Mouse (Mus musculus): ENCODE results near the gene Lrmda.

DNA sequence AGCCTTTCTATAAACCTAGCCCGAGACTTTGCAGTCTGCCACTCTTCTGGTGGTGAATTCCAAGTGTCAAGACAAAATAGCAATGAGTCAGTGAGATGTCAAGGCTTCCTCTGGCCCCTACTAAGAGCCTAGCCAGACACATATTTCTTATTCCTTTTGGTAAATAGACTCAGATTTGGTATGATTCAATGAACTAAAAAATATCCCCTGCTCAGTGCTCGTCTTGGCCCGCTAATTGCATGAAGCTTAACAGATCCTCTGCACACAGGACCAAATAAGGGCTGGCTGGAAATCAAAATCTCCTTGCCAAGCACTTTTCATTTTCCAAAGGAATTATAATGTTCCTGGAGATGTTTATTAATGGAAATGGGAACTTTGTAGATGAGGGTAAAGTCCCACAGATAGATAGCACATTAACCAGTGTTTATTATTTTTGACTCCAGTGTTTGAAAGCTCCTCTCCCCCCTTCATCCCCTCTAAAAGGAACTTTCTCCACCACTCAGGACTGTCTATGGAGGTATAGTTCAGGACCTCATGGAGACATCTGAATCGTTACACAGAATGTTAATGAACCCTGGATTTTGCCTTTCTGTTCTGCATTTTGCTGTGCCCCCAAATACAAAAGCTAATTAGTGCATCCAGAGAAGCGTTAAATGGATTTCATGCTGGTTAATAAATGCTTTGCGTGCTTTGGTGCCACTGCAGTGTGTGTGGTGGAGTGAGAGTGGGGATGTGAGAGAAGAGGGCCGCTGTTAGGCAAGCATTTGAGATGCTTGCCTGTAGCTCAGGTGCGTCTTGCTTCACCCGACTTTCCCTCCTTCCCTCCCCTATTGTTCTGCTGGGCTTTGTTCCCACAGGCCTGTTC lies 945.5 kb downstream of the Lrmda start:
- TF ChIP-seq CTCF (IDR thresholded peaks at IDR 0.05; ENCODE audit: low read depth) (no peak), EP300 (IDR thresholded peaks at IDR 0.05; ENCODE audit: low read depth) (no peak)

Measured in heart, postnatal 0 days (tissue).